Comparison of ENCODE assay signal across 7 mouse cellular contexts in genomic region chr10:28485574-28485973, GRCm38 (mm10).
DNase-seq lines count a peak whose midpoint lies in the region; ATAC-seq and TF ChIP-seq lines count a peak whose summit lies in the region.

No protein-coding gene starts in this region.

- H3K4me1 ChIP-seq in forebrain, embryonic 13.5 days: no peaks in the 10 kb centered on the region
- no peaks in the 10 kb centered on the region for H3K4me1 ChIP-seq in lung, embryonic 14.5 days (ENCODE audit: insufficient read depth)

- H3K27ac ChIP-seq in forebrain, embryonic 13.5 days: no peak overlapping the region
- no peak overlapping the region for H3K27ac ChIP-seq in lung, embryonic 14.5 days (ENCODE audit: low read depth)

- no peak overlapping the region for H3K4me3 ChIP-seq in forebrain, embryonic 13.5 days
- H3K4me3 ChIP-seq in lung, embryonic 14.5 days (ENCODE audit: low read depth, low read length): no peak overlapping the region

- H3K4me2 ChIP-seq in forebrain, embryonic 13.5 days: no peak overlapping the region
- no peak overlapping the region for H3K4me2 ChIP-seq in lung, embryonic 14.5 days

- ATAC-seq in forebrain, embryonic 13.5 days: peak; percentile 78
- ATAC-seq in lung, embryonic 14.5 days (ENCODE audit: insufficient read depth): no peak; the same call in 1 of the 2 replicates

- DNase-seq in urinary bladder, postnatal 25 days (ENCODE audit: low spot score): peak; percentile 6
- no peak for DNase-seq in urinary bladder, adult 18-20 months (ENCODE audit: low spot score in 2 of 2)
- peak; percentile 21 for DNase-seq in c-Kit-positive CD71-positive TER-119-negative erythroid progenitor cells, embryonic 14.5 days (ENCODE audit: low read depth)
- DNase-seq in kidney, postnatal 14 days: peak; percentile 36
- peak; percentile 64 for DNase-seq in lung, embryonic 14.5 days
- DNase-seq in right cerebral cortex, adult 2 months (ENCODE audit: low spot score in 2 of 2): peak; percentile 49 to 61

- TF ChIP-seq CTCF in lung, embryonic 14.5 days (IDR thresholded peaks at IDR 0.05; ENCODE audit: low read depth): peak; percentile 66

- 30% methylated on average over 3 of the region's 3 CpGs for WGBS in forebrain, embryonic 13.5 days
- WGBS in lung, embryonic 14.5 days: 44% methylated on average over 3 of the region's 3 CpGs

- H3K9me3 ChIP-seq in forebrain, embryonic 13.5 days (replicated peaks): no peaks in the 10 kb centered on the region
- no peaks in the 10 kb centered on the region for H3K9me3 ChIP-seq in lung, embryonic 14.5 days (ENCODE audit: low read depth, low read length)

- H3K9ac ChIP-seq in forebrain, embryonic 13.5 days: no peak overlapping the region
- no peak overlapping the region for H3K9ac ChIP-seq in lung, embryonic 14.5 days

- H3K36me3 ChIP-seq in forebrain, embryonic 13.5 days (ENCODE audit: poor library complexity, severe bottlenecking): no peaks in the 10 kb centered on the region
- H3K36me3 ChIP-seq in lung, embryonic 14.5 days (ENCODE audit: insufficient read depth): 0 out of 2 replicates have a peak, but pooled peaks cover 2% of the 10 kb centered on the region

- H3K27me3 ChIP-seq in forebrain, embryonic 13.5 days: no peaks in the 10 kb centered on the region
- H3K27me3 ChIP-seq in lung, embryonic 14.5 days (ENCODE audit: insufficient read depth, low read length): no peaks in the 10 kb centered on the region

Comparison
In these comparisons a context has a peak if more than half of its experiments do, and no peak if none do; other contexts are left out.
1. DNase-seq: peak in urinary bladder, postnatal 25 days (single experiment), c-Kit-positive CD71-positive TER-119-negative erythroid progenitor cells, embryonic 14.5 days (single experiment), kidney, postnatal 14 days (single experiment), lung, embryonic 14.5 days (single experiment) and right cerebral cortex, adult 2 months (2 of 2); none in urinary bladder, adult 18-20 months (0 of 2).